Mouse (Mus musculus): ENCODE results near the gene Sap18. TPM values are rescaled to one million over a fixed set of nuclear protein-coding genes. Genes with fewer than 3 reads are reported as not detected.
A peak's percentile ranks its signal among the peaks of the same experiment; 100 is the strongest.
"Not testable (repeated sequence)": the region's sequence is repeated elsewhere in the genome, so short reads cannot be mapped to it uniquely, and the experiment has no call there.

Sap18 gene
- total RNA-seq (2021) = 10 to 100 TPM; 38.6 to 45.7 TPM

GRCm38 (mm10) chr14:57797991-57798931 lies at the start of gene Sap18:
Gene Sap18 (plus strand): TSS chr14:57798180.
- intact Hi-C loops (cut with DNase I) = loop anchor here (2.0 to 5.0 kb wide), 4 partner anchors 51 to 116 kb away; partner anchors contain the start of gene Gm49361

GRCm38 (mm10) chr14:57749501-57749900 lies 48.5 kb upstream of the Sap18 start:
- DNase-seq (ENCODE audit: low spot score in 2 of 2) = no peak
- intact Hi-C loops (cut with DNase I) = loop anchor here (5.0 kb wide), 1 partner anchor 62 kb away; no protein-coding TSS in a partner anchor

More at GRCm38 (mm10) chr14:57797991-57798931, at the start of gene Sap18:
- peak; percentile 97 to 99 for DNase-seq (ENCODE audit: low spot score in 2 of 2)

GRCm38 (mm10) chr14:57751006-57751405 lies 47.0 kb upstream of the Sap18 start:
- intact Hi-C loops (cut with DNase I) = not testable (repeated sequence)

GRCm38 (mm10) chr14:57753351-57753992 lies 44.5 kb upstream of the Sap18 start:
- intact Hi-C loops (cut with DNase I) = no loop called here
- no peak for DNase-seq (ENCODE audit: low spot score in 2 of 2)

More at GRCm38 (mm10) chr14:57751006-57751405, 47.0 kb upstream of the Sap18 start:
- DNase-seq (ENCODE audit: low spot score in 2 of 2) = not testable (repeated sequence)

GRCm38 (mm10) chr14:57755661-57756060 lies 42.3 kb upstream of the Sap18 start:
- intact Hi-C loops (cut with DNase I) = no loop called here

GRCm38 (mm10) chr14:57756094-57756493 lies 41.9 kb upstream of the Sap18 start:
- intact Hi-C loops (cut with DNase I) = no loop called here
- DNase-seq (ENCODE audit: low spot score in 2 of 2) = no peak

More at GRCm38 (mm10) chr14:57755661-57756060, 42.3 kb upstream of the Sap18 start:
- no peak for DNase-seq (ENCODE audit: low spot score in 2 of 2)

- no peak for DNase-seq (ENCODE audit: low spot score in 2 of 2)
Observed at GRCm38 (mm10) chr14:57758237-57758636, 39.7 kb upstream of the Sap18 start, which contains the start of gene Lats2. Gene Lats2 (minus strand): TSS chr14:57758388.

GRCm38 (mm10) chr14:57760447-57761412 lies 37.2 kb upstream of the Sap18 start:
- no peak for DNase-seq (ENCODE audit: low spot score in 2 of 2)
- intact Hi-C loops (cut with DNase I) = no loop called here

More at GRCm38 (mm10) chr14:57758237-57758636, 39.7 kb upstream of the Sap18 start, which contains the start of gene Lats2:
- intact Hi-C loops (cut with DNase I) = no loop called here

GRCm38 (mm10) chr14:57769102-57769501 lies 28.9 kb upstream of the Sap18 start:
- intact Hi-C loops (cut with DNase I) = no loop called here

GRCm38 (mm10) chr14:57772157-57772815 lies 25.7 kb upstream of the Sap18 start:
- DNase-seq (ENCODE audit: low spot score in 2 of 2) = no peak
- intact Hi-C loops (cut with DNase I) = no loop called here

More at GRCm38 (mm10) chr14:57769102-57769501, 28.9 kb upstream of the Sap18 start:
- no peak for DNase-seq (ENCODE audit: low spot score in 2 of 2)

GRCm38 (mm10) chr14:57787406-57787805 lies 10.6 kb upstream of the Sap18 start:
- intact Hi-C loops (cut with DNase I) = no loop called here
- DNase-seq (ENCODE audit: low spot score in 2 of 2) = no peak

- no peak for DNase-seq (ENCODE audit: low spot score in 2 of 2)
- intact Hi-C loops (cut with DNase I) = no loop called here
Observed at GRCm38 (mm10) chr14:57789311-57789710, 8.7 kb upstream of the Sap18 start.

- DNase-seq (ENCODE audit: low spot score in 2 of 2) = no peak
- intact Hi-C loops (cut with DNase I) = no loop called here
Observed at GRCm38 (mm10) chr14:57789759-57790158, 8.2 kb upstream of the Sap18 start.

GRCm38 (mm10) chr14:57791171-57791570 lies 6.8 kb upstream of the Sap18 start:
- intact Hi-C loops (cut with DNase I) = no loop called here
- no peak for DNase-seq (ENCODE audit: low spot score in 2 of 2)

- intact Hi-C loops (cut with DNase I) = loop anchor here (5.0 kb wide), 2 partner anchors 115 kb away; no protein-coding TSS in a partner anchor
- DNase-seq (ENCODE audit: low spot score in 2 of 2) = no peak
Observed at GRCm38 (mm10) chr14:57797551-57797950, 429 bp upstream of the Sap18 start.

GRCm38 (mm10) chr14:57803731-57804130 lies 5.8 kb downstream of the Sap18 start:
- DNase-seq (ENCODE audit: low spot score in 2 of 2) = no peak
- intact Hi-C loops (cut with DNase I) = no loop called here

- DNase-seq (ENCODE audit: low spot score in 2 of 2) = no peak
- intact Hi-C loops (cut with DNase I) = no loop called here
Observed at GRCm38 (mm10) chr14:57808558-57808957, 10.6 kb downstream of the Sap18 start.

- intact Hi-C loops (cut with DNase I) = no loop called here
- DNase-seq (ENCODE audit: low spot score in 2 of 2) = no peak
Observed at GRCm38 (mm10) chr14:57810886-57811285, 12.9 kb downstream of the Sap18 start.
